In genomic region chr7:19180862-19181429, GRCm38 (mm10) we compare ENCODE assay signal across 8 mouse cellular contexts. TPM values are rescaled to one million over a fixed set of nuclear protein-coding genes. Genes with fewer than 3 reads are reported as not detected.
DNase-seq lines count a peak whose midpoint lies in the region; ATAC-seq and TF ChIP-seq lines count a peak whose summit lies in the region.

No protein-coding gene starts in this region.

- H3K4me2 ChIP-seq in heart, embryonic 13.5 days = peak overlapping the region; percentile 90
- peak overlapping the region; percentile 83 for H3K4me2 ChIP-seq in kidney, embryonic 16.5 days (replicated peaks; ENCODE audit: low read depth, low read length)
- H3K4me2 ChIP-seq in stomach, embryonic 15.5 days = peak overlapping the region; percentile 85

- H3K27me3 ChIP-seq in heart, embryonic 13.5 days (replicated peaks) = peaks cover 46% of the 10 kb centered on the region
- peaks cover 46% of the 10 kb centered on the region for H3K27me3 ChIP-seq in kidney, embryonic 16.5 days (ENCODE audit: insufficient read depth, low read length)
- H3K27me3 ChIP-seq in stomach, embryonic 15.5 days (replicated peaks) = peaks cover 44% of the 10 kb centered on the region
- no peaks in the 10 kb centered on the region for H3K27me3 ChIP-seq in cerebellum, adult 2 months (ENCODE audit: control insufficient read depth, insufficient read depth, low read length)

- H3K9ac ChIP-seq in heart, embryonic 13.5 days = peak overlapping the region; percentile 89
- peak overlapping the region; percentile 83 for H3K9ac ChIP-seq in kidney, embryonic 16.5 days (replicated peaks; ENCODE audit: low read length)
- peak overlapping the region; percentile 31; the same call in 1 of the 2 replicates for H3K9ac ChIP-seq in stomach, embryonic 15.5 days

- TF ChIP-seq CTCF in cerebellum, adult 2 months (IDR thresholded peaks at IDR 0.05; ENCODE audit: borderline replicate concordance, insufficient read depth, low read depth, low read length) = no peak

- DNase-seq in adrenal gland, adult (ENCODE audit: inconsistent age in 2 of 2, low spot score in 1 of 2) = peak; percentile 60 to 86
- no peak for DNase-seq in adrenal gland, adult 8-10 months
- peak; percentile 57 for DNase-seq in lung, postnatal 36 days
- DNase-seq in cerebellum, adult 2 months = no peak

- TF ChIP-seq POLR2A in cerebellum, adult 2 months (IDR thresholded peaks at IDR 0.05; ENCODE audit: borderline replicate concordance, insufficient read depth, low read length) = no peak

- 0 out of 2 replicates have a peak overlapping the region, but pooled peaks have one; percentile 24 for H3K27ac ChIP-seq in heart, embryonic 13.5 days (replicated peaks)
- peak overlapping the region; percentile 57 for H3K27ac ChIP-seq in kidney, embryonic 16.5 days (ENCODE audit: low read length)
- H3K27ac ChIP-seq in stomach, embryonic 15.5 days = peak overlapping the region; percentile 18; the same call in 1 of the 2 replicates
- H3K27ac ChIP-seq in cerebellum, adult 2 months (ENCODE audit: insufficient read depth, low read length) = no peak overlapping the region

- H3K4me3 ChIP-seq in heart, embryonic 13.5 days = peak overlapping the region; percentile 76
- peak overlapping the region; percentile 69 for H3K4me3 ChIP-seq in kidney, embryonic 16.5 days (ENCODE audit: low read length)
- peak overlapping the region; percentile 60 for H3K4me3 ChIP-seq in stomach, embryonic 15.5 days (replicated peaks)
- H3K4me3 ChIP-seq in cerebellum, adult 2 months (replicated peaks; ENCODE audit: insufficient read depth, low read depth, low read length) = no peak overlapping the region

- H3K9me3 ChIP-seq in heart, embryonic 13.5 days = 0 out of 2 replicates have a peak, but pooled peaks cover 6% of the 10 kb centered on the region
- peaks cover 6% of the 10 kb centered on the region for H3K9me3 ChIP-seq in kidney, embryonic 16.5 days (ENCODE audit: low read length)
- no peaks in the 10 kb centered on the region for H3K9me3 ChIP-seq in stomach, embryonic 15.5 days

- peak; percentile 36 for ATAC-seq in common myeloid progenitor, adult 5-6 weeks (replicated peaks; ENCODE audit: low read depth, poor library complexity, severe bottlenecking)
- peak; percentile 56; the same call in 1 of the 2 replicates for ATAC-seq in heart, embryonic 13.5 days (ENCODE audit: extremely low read depth, insufficient number of reproducible peaks, low FRiP score, low TSS enrichment)
- peak; percentile 50 for ATAC-seq in kidney, embryonic 16.5 days (ENCODE audit: low FRiP score, low TSS enrichment)
- ATAC-seq in stomach, embryonic 15.5 days (ENCODE audit: insufficient read depth, low FRiP score, low read depth) = peak; percentile 28; the same call in 1 of the 2 replicates

- H3K36me3 ChIP-seq in heart, embryonic 13.5 days = peaks cover 18% of the 10 kb centered on the region
- H3K36me3 ChIP-seq in kidney, embryonic 16.5 days (ENCODE audit: insufficient read depth, low read length) = peaks cover 1% of the 10 kb centered on the region; the same call in 1 of the 2 replicates
- H3K36me3 ChIP-seq in stomach, embryonic 15.5 days = 0 out of 2 replicates have a peak, but pooled peaks cover 2% of the 10 kb centered on the region

- WGBS in heart, embryonic 13.5 days = 1% methylated on average over 27 of the region's 27 CpGs
- 2% methylated on average over 26 of the region's 27 CpGs for WGBS in kidney, embryonic 16.5 days
- under 1% methylated on average over 27 of the region's 27 CpGs for WGBS in stomach, embryonic 15.5 days
- WGBS in cerebellum, adult 2 months = 33% methylated on average over 27 of the region's 27 CpGs

- H3K4me1 ChIP-seq in heart, embryonic 13.5 days = peaks cover 66% of the 10 kb centered on the region
- peaks cover 46% of the 10 kb centered on the region for H3K4me1 ChIP-seq in kidney, embryonic 16.5 days (ENCODE audit: insufficient read depth, low read length)
- H3K4me1 ChIP-seq in stomach, embryonic 15.5 days = peaks cover 31% of the 10 kb centered on the region
- peaks cover 3% of the 10 kb centered on the region for H3K4me1 ChIP-seq in cerebellum, adult 2 months (ENCODE audit: control insufficient read depth, insufficient read depth, low read length)

RNA-seq across cellular contexts. Expression of gene Eml2, which starts 4.7 kb away (rescaled TPM):
- 10 to 100 TPM; 56.2 to 79.2 (median 69.6) TPM for total RNA-seq in adrenal gland, adult 8-10 months (2022)
- 10.6 and 15.9 TPM in 2 replicates for total RNA-seq in common myeloid progenitor, adult 5-6 weeks (2017)
- polyA plus RNA-seq in heart, embryonic 13.5 days (2015; fragmentation: Nextera tagmentation; extraction: Ambion mirVana) = 15.8 and 20.6 TPM in 2 replicates
- polyA plus RNA-seq in kidney, embryonic 16.5 days (2015; fragmentation: Nextera tagmentation; extraction: Ambion mirVana) = 12.0 and 14.5 TPM in 2 replicates
- 10.6 and 10.7 TPM in 2 replicates for polyA plus RNA-seq in stomach, embryonic 15.5 days (2015; fragmentation: Nextera tagmentation; extraction: Ambion mirVana)
- 148 and 176 TPM in 2 replicates for polyA plus RNA-seq in cerebellum, adult 2 months (2012; rRNA removed)

RNA-seq across cellular contexts. Expression of gene Gipr, which starts 15.0 kb away (rescaled TPM):
- total RNA-seq in adrenal gland, adult 8-10 months (2022) = 1 to 10 TPM in 1 of 4 experiments, under 1 TPM in 3; 0.17 to 1.5 (median 0.64) TPM
- not detected in 2 replicates for total RNA-seq in common myeloid progenitor, adult 5-6 weeks (2017)
- polyA plus RNA-seq in heart, embryonic 13.5 days (2015; fragmentation: Nextera tagmentation; extraction: Ambion mirVana) = 9.9 and 14.6 TPM in 2 replicates
- 0.37 and 0.60 TPM in 2 replicates for polyA plus RNA-seq in kidney, embryonic 16.5 days (2015; fragmentation: Nextera tagmentation; extraction: Ambion mirVana)
- 2.3 and 2.9 TPM in 2 replicates for polyA plus RNA-seq in stomach, embryonic 15.5 days (2015; fragmentation: Nextera tagmentation; extraction: Ambion mirVana)
- 1.9 and 2.6 TPM in 2 replicates for polyA plus RNA-seq in cerebellum, adult 2 months (2012; rRNA removed)

RNA-seq across cellular contexts. Expression of gene Gpr4, which starts 31.4 kb away (rescaled TPM):
- 10 to 100 TPM in 2 of 4 experiments, 1 to 10 TPM in 2; 5.7 to 15.2 (median 8.2) TPM for total RNA-seq in adrenal gland, adult 8-10 months (2022)
- total RNA-seq in common myeloid progenitor, adult 5-6 weeks (2017) = not detected in 2 replicates
- polyA plus RNA-seq in heart, embryonic 13.5 days (2015; fragmentation: Nextera tagmentation; extraction: Ambion mirVana) = 1.7 and 1.8 TPM in 2 replicates
- 4.0 and 4.3 TPM in 2 replicates for polyA plus RNA-seq in kidney, embryonic 16.5 days (2015; fragmentation: Nextera tagmentation; extraction: Ambion mirVana)
- 1.5 and 1.6 TPM in 2 replicates for polyA plus RNA-seq in stomach, embryonic 15.5 days (2015; fragmentation: Nextera tagmentation; extraction: Ambion mirVana)
- 4.3 and 5.1 TPM in 2 replicates for polyA plus RNA-seq in cerebellum, adult 2 months (2012; rRNA removed)

RNA-seq across cellular contexts. Expression of gene Snrpd2, which starts 31.4 kb away (rescaled TPM):
- total RNA-seq in adrenal gland, adult 8-10 months (2022) = 10 to 100 TPM; 86.1 to 97.7 (median 92.4) TPM
- total RNA-seq in common myeloid progenitor, adult 5-6 weeks (2017) = 73.5 and 79.5 TPM in 2 replicates
- polyA plus RNA-seq in heart, embryonic 13.5 days (2015; fragmentation: Nextera tagmentation; extraction: Ambion mirVana) = 107 and 113 TPM in 2 replicates
- polyA plus RNA-seq in kidney, embryonic 16.5 days (2015; fragmentation: Nextera tagmentation; extraction: Ambion mirVana) = 137 and 141 TPM in 2 replicates
- 131 and 141 TPM in 2 replicates for polyA plus RNA-seq in stomach, embryonic 15.5 days (2015; fragmentation: Nextera tagmentation; extraction: Ambion mirVana)
- 87.1 and 88.8 TPM in 2 replicates for polyA plus RNA-seq in cerebellum, adult 2 months (2012; rRNA removed)

RNA-seq across cellular contexts. Expression of gene Qpctl, which starts 31.9 kb away (rescaled TPM):
- total RNA-seq in adrenal gland, adult 8-10 months (2022) = 10 to 100 TPM; 18.0 to 24.0 (median 23.9) TPM
- total RNA-seq in common myeloid progenitor, adult 5-6 weeks (2017) = 3.7 and 5.4 TPM in 2 replicates
- polyA plus RNA-seq in heart, embryonic 13.5 days (2015; fragmentation: Nextera tagmentation; extraction: Ambion mirVana) = 9.5 and 9.7 TPM in 2 replicates
- 15.1 and 16.1 TPM in 2 replicates for polyA plus RNA-seq in kidney, embryonic 16.5 days (2015; fragmentation: Nextera tagmentation; extraction: Ambion mirVana)
- 13.5 and 14.7 TPM in 2 replicates for polyA plus RNA-seq in stomach, embryonic 15.5 days (2015; fragmentation: Nextera tagmentation; extraction: Ambion mirVana)
- polyA plus RNA-seq in cerebellum, adult 2 months (2012; rRNA removed) = 15.7 TPM in 2 replicates

Comparison
In these comparisons a context has a peak if more than half of its experiments do, and no peak if none do; other contexts are left out.
1. DNase-seq: peak in adrenal gland, adult (2 of 2) and lung, postnatal 36 days (single experiment); none in adrenal gland, adult 8-10 months (single experiment) and cerebellum, adult 2 months (0 of 2).
2. H3K9ac ChIP-seq: peak in every context shown above with its lines; median percentile 89 in heart, embryonic 13.5 days; 83 in kidney, embryonic 16.5 days; 31 in stomach, embryonic 15.5 days.
3. Peak in every context shown above with its lines, with median percentiles within 50 percentile points of each other: ATAC-seq and H3K4me2 ChIP-seq.